Mouse (Mus musculus): ENCODE data around the gene Aprt.

DNA sequence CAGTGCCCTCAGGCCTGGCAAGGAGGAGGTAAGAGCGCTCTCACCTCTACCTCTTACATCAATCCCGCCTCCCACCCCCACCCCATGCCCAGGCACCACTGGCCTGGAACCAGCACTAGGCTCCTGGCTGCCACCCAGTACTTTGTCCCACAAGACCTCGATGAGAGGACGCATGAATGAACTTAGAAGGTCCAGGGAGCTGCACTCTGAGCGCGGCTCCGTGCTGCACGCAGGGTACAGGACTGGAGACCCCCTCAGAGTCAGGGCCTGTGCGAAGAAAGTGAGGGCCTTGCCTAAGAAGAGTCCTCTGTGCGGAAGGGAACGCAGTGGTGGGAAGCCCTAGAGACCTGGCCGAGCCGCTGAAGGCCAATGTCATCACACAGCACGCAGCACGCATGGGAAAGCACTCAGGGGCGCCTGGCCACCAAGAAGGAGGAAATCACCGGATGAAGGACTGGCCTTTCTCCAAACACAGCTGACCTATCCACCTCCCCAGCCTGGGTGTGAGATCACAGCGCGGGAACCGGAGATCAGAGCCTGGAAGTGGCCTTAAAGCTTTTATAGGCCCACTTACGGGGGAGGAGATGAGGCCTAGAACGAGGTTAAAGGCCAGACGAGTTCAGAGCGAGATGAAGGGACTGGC is 29.8 kb downstream of the Aprt start:
- TF ChIP-seq USF1 (IDR thresholded peaks at IDR 0.05; ENCODE audit: low read depth) (no peak), TCF3 (IDR thresholded peaks at IDR 0.05; ENCODE audit: insufficient read length, low read depth) (no peak)

Data from myocyte (in vitro differentiated cells).